Mouse (Mus musculus) bone marrow macrophage, adult 2 months (primary cell): ENCODE measurements around the gene Kif5a.
A peak's percentile ranks its signal among the peaks of the same experiment; 100 is the strongest.

ENCODE experiments used
- CTCF ChIP-seq: IDR thresholded peaks from 2 replicates; pipeline ENCODE4 v1.5.1; 2012; ENCODE audit warnings: low read depth, mild to moderate bottlenecking, low read length, moderate library complexity
- POLR2A ChIP-seq: IDR thresholded peaks from 2 replicates; pipeline ENCODE4 v1.6.1; 2012; ENCODE audit warnings: mild to moderate bottlenecking, low read depth, low read length, borderline replicate concordance

GRCm38 (mm10) chr10:127312356-127312676 lies 49.2 kb upstream of the Kif5a start:
- TF ChIP-seq CTCF (peak; percentile 53; the same call in 1 of the 2 replicates), POLR2A (no peak)
